Mouse (Mus musculus): ENCODE results near the gene Ppp1r13b. TPM values are rescaled to one million over a fixed set of nuclear protein-coding genes. Genes with fewer than 3 reads are reported as not detected.

Ppp1r13b gene
- total and polyA plus RNA-seq, 3 experiments, result 1.5 to 8.7 TPM; not detected in 1

GRCm38 (mm10) chr12:111843470-111843869, 64.4 kb downstream of the Ppp1r13b start:
- peaks cover 0 to 10% of the 10 kb centered on the region in 2 experiments; a peak in 2 of 4 replicates for H3K36me3 ChIP-seq (ENCODE audit: control insufficient read depth in 1 of 2, insufficient read depth in 2 of 2, low read length in 2 of 2)
- peak; percentile 73 for DNase-seq (ENCODE audit: low read depth, low spot score)
- H3K9me3 ChIP-seq (replicated peaks; ENCODE audit: insufficient read depth, low read length), result no peaks in the 10 kb centered on the region
- H3K4me1 ChIP-seq (ENCODE audit: control insufficient read depth in 1 of 2, insufficient read depth in 2 of 2, low read length in 2 of 2), result peaks cover 9 to 18% of the 10 kb centered on the region in 2 experiments
- 0 out of 2 replicates have a peak overlapping the region, but pooled peaks have one; percentile 7 for H3K9ac ChIP-seq (ENCODE audit: control insufficient read depth, low read depth, low read length, poor library complexity, severe bottlenecking)
- H3K27me3 ChIP-seq (ENCODE audit: control insufficient read depth in 1 of 2, insufficient read depth in 2 of 2, low read length in 2 of 2), result no peaks in the 10 kb centered on the region
- H3K27ac ChIP-seq (ENCODE audit: control insufficient read depth, low read depth, low read length), result peak overlapping the region; percentile 3; the same call in 1 of the 2 replicates
- H3K4me3 ChIP-seq (ENCODE audit: control insufficient read depth in 1 of 2, insufficient read depth in 1 of 2, low read depth in 2 of 2, low read length in 2 of 2), result no peak overlapping the region
- no peak for TF ChIP-seq MYB (IDR thresholded peaks at IDR 0.05; ENCODE audit: low read depth, low read length)
- TF ChIP-seq ZNF384 (IDR thresholded peaks at IDR 0.05; ENCODE audit: low read depth, low read length), result no peak
- TF ChIP-seq ZKSCAN1 (IDR thresholded peaks at IDR 0.05; ENCODE audit: low read depth, low read length), result no peak
- TF ChIP-seq MYC (IDR thresholded peaks at IDR 0.05; ENCODE audit: low read depth, low read length), result peak; percentile 9; the same call in 1 of the 2 replicates
- TF ChIP-seq GATA1 (IDR thresholded peaks at IDR 0.05; ENCODE audit: low read depth, low read length), result peak; percentile 89
- TF ChIP-seq SIN3A (IDR thresholded peaks at IDR 0.05; ENCODE audit: low read length), result peak; percentile 45; the same call in 1 of the 2 replicates
- TF ChIP-seq MAFK (IDR thresholded peaks at IDR 0.05; ENCODE audit: borderline replicate concordance, low read depth, low read length), result peak; percentile 97
- no peak for TF ChIP-seq HCFC1 (IDR thresholded peaks at IDR 0.05; ENCODE audit: low read depth, low read length)
- no peak for TF ChIP-seq MAX (IDR thresholded peaks at IDR 0.05; ENCODE audit: low read length)
- TF ChIP-seq ETS1 (IDR thresholded peaks at IDR 0.05; ENCODE audit: low read depth, low read length), result peak; percentile 87
- TF ChIP-seq UBTF (IDR thresholded peaks at IDR 0.05; ENCODE audit: borderline replicate concordance, insufficient read depth, low read depth, low read length), result no peak
- TF ChIP-seq BHLHE40 (IDR thresholded peaks at IDR 0.05; ENCODE audit: borderline replicate concordance, low read depth, low read length), result no peak
- no peak for TF ChIP-seq TBP (IDR thresholded peaks at IDR 0.05; ENCODE audit: low read depth, low read length)
- TF ChIP-seq ZC3H11A (IDR thresholded peaks at IDR 0.05; ENCODE audit: low read depth, low read length), result no peak; the same call in 1 of the 2 replicates
- no peak for TF ChIP-seq NRF1 (IDR thresholded peaks at IDR 0.05; ENCODE audit: insufficient read depth, low read depth, low read length, poor library complexity, severe bottlenecking)
- TF ChIP-seq POLR2AphosphoS2 (IDR thresholded peaks at IDR 0.05; ENCODE audit: low read length), result no peak
- TF ChIP-seq EP300 (IDR thresholded peaks at IDR 0.05; ENCODE audit: low read depth in 1 of 2, low read length in 2 of 2), result peak in 1 of 2 experiments; percentile 62; a peak in 1 of 4 replicates
- no peak for TF ChIP-seq TAL1 (IDR thresholded peaks at IDR 0.05; ENCODE audit: low read length)
- TF ChIP-seq SMC3 (IDR thresholded peaks at IDR 0.05; ENCODE audit: low read depth, low read length), result peak; percentile 32; the same call in 1 of the 2 replicates
- TF ChIP-seq CHD1 (IDR thresholded peaks at IDR 0.05; ENCODE audit: low read depth, low read length), result no peak
- TF ChIP-seq CHD2 (IDR thresholded peaks at IDR 0.05; ENCODE audit: low read length), result no peak
- TF ChIP-seq CTCF (IDR thresholded peaks at IDR 0.05 in 2 of 3, conservative IDR thresholded peaks at IDR 0.05 in 1 of 3; ENCODE audit: control insufficient read depth in 1 of 3, insufficient read depth in 1 of 3, low read depth in 2 of 3, low read length in 3 of 3, poor library complexity in 1 of 3, severe bottlenecking in 1 of 3), result no peak
- TF ChIP-seq ZMIZ1 (IDR thresholded peaks at IDR 0.05; ENCODE audit: low read depth, low read length), result no peak
- TF ChIP-seq RAD21 (IDR thresholded peaks at IDR 0.05; ENCODE audit: low read depth, low read length), result no peak
- TF ChIP-seq KAT2A (conservative IDR thresholded peaks at IDR 0.05; ENCODE audit: low read depth, low read length), result no peak
- no peak for TF ChIP-seq POLR2AphosphoS5 (IDR thresholded peaks at IDR 0.05; ENCODE audit: borderline replicate concordance, low read depth, low read length)
- no peak; the same call in 1 of the 2 replicates for TF ChIP-seq RCOR1 (IDR thresholded peaks at IDR 0.05; ENCODE audit: low read depth, low read length)
- no peak for TF ChIP-seq MAZ (IDR thresholded peaks at IDR 0.05; ENCODE audit: low read depth, low read length)
- TF ChIP-seq USF2 (IDR thresholded peaks at IDR 0.05; ENCODE audit: borderline replicate concordance in 1 of 2, insufficient read depth in 1 of 2, low read depth in 1 of 2, low read length in 2 of 2), result no peak
- TF ChIP-seq POLR2A (IDR thresholded peaks at IDR 0.05; ENCODE audit: control insufficient read depth in 1 of 2, insufficient read depth in 1 of 2, low read depth in 1 of 2, low read length in 2 of 2, poor library complexity in 1 of 2), result no peak
- TF ChIP-seq USF1 (IDR thresholded peaks at IDR 0.05; ENCODE audit: low read depth, low read length), result no peak
- no peaks in the 10 kb centered on the region for H3K79me2 ChIP-seq (ENCODE audit: control insufficient read depth, insufficient read depth, low read length, poor library complexity)

Data from MEL (cell line).